Mouse (Mus musculus) cortical plate, adult 2 months (tissue): ENCODE measurements around the gene Pak4. TPM values are rescaled to one million over a fixed set of nuclear protein-coding genes. Genes with fewer than 3 reads are reported as not detected.
"Not testable (repeated sequence)": the region's sequence is repeated elsewhere in the genome, so short reads cannot be mapped to it uniquely, and the experiment has no call there.

Source experiments
- H3K27ac ChIP-seq: fragments of 200-500 bp; 2 replicates; pipeline ENCODE4 v1.5.1; 2012; ENCODE audit warnings: low read length, control low read depth, inconsistent platforms; ENCODE audit not compliant: insufficient read depth
- H3K4me1 ChIP-seq: fragments of 200-500 bp; 2 replicates; pipeline ENCODE4 v1.6.1; 2011; ENCODE audit warnings: low read length; ENCODE audit not compliant: control insufficient read depth, insufficient read depth
- H3K4me3 ChIP-seq: fragments of 200-500 bp; 2 replicates; pipeline ENCODE4 v1.5.1; 2011; ENCODE audit warnings: mild to moderate bottlenecking, low read length, control low read depth; ENCODE audit not compliant: insufficient read depth
- CTCF ChIP-seq: fragments of 200-500 bp; IDR thresholded peaks from 2 replicates; pipeline ENCODE4 v1.5.1; 2011; ENCODE audit warnings: mild to moderate bottlenecking, control low read depth, low read length; ENCODE audit not compliant: insufficient read depth; ENCODE audit errors: extremely low read depth
- POLR2A ChIP-seq: fragments of 200-500 bp; IDR thresholded peaks from 2 replicates; pipeline ENCODE4 v1.6.1; 2011; ENCODE audit warnings: mild to moderate bottlenecking, low read length, control low read depth; ENCODE audit not compliant: insufficient read depth; ENCODE audit errors: extremely low read depth
- polyA plus RNA-seq: library from polyadenylated mRNA; depleted of rRNA; stranded (reverse); fragments of >200 nt; gene quantifications from 2 replicates; pipeline ENCODE4 v1.2.3, GENCODE M21; 2012

Pak4 gene
- polyA plus RNA-seq, 1 experiment = 8.2 TPM

DNA sequence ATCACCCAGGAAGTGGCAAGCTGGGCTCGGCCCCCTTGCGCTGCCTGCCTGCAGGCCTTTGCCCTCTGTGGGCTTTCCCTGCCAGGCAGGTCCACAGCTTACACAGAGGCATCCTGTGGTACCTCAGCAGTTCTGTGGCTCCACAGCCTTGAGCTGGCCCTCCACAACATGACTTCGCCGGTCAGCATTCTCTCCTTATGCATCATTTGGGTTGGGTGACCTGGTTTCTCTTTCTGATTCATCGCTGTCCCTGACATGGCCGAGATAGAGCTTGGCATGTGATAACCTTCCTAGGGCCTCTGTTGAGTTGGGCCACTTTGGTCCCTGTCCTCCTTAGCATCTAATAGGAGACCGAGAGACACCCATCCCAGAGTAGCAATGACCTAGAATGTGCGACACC, 8.0 kb upstream of the Pak4 start:
- TF ChIP-seq POLR2A (no peak), CTCF (no peak)
- Histone ChIP-seq H3K4me1 (no peaks in the 10 kb centered on the region), H3K27ac (no peak overlapping the region), H3K4me3 (no peak overlapping the region)

DNA sequence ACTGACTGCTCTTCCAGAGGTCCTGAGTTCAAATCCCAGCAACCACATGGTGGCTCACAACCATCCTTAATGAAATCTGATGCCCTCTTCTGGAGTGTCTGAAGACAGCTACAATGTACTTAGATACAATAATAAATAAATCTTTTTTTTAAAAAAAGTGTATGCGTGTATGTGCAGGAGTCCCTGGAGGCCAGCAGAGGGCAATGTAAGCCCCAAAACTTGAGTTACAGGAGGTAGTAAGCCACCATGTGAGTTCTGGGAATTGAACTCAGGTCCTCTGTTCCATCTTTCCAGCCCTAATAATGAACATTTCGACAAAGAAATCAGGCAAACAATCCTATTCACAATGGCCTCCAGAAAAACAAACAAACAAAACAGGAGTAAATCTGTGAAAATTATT, 5.8 kb upstream of the Pak4 start:
- TF ChIP-seq CTCF = 0 out of 2 replicates have a peak, but pooled peaks have one; percentile 11
- not testable (repeated sequence) for H3K4me1 ChIP-seq, H3K4me3 ChIP-seq, H3K27ac ChIP-seq

DNA sequence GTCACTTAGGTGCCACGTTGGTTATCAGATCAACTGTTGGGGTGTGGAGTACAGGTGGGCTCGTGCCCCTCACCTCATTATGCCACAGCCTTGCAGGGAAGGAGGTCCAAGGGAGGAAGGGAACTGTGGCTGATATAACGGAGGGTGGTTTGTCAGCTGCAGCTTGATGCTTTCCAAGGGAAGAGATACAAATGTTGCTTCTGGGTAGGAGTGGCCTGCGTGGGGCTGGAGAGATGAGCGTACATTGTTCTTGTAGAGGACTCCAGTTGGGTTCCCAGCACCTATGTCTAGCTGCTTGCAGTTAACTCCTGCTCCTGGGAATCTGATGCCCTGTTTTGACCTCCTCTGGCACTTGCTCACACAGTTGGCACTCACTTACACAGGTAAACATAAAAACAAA, 5.2 kb upstream of the Pak4 start:
- no peak for TF ChIP-seq POLR2A
- no peak for TF ChIP-seq CTCF
- Histone ChIP-seq H3K4me1 (no peaks in the 10 kb centered on the region), H3K4me3 (no peak overlapping the region), H3K27ac (no peak overlapping the region)

DNA sequence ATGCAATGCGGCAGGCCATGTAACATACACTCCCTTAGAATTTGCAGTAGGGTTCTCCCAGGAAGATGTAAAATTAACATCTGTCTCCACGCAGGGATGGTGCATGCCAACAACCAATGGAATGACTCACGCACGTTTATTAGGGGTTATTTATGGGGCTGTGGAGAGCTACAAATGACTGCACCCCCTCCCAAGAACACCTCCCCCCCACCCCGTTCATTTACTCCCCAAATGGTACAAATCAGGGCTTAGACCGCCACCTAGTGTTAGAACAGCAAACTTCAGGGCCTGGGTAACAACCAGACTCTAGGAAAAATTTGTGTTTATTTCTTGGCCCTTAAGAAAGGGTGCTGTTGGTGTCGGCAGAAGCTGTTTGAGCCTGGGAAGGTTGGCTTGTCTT, 3.7 kb upstream of the Pak4 start:
- Histone ChIP-seq H3K4me3 (no peak overlapping the region), H3K4me1 (0 out of 2 replicates have a peak, but pooled peaks cover 2% of the 10 kb centered on the region), H3K27ac (no peak overlapping the region)
- peak; percentile 70; the same call in 1 of the 2 replicates for TF ChIP-seq CTCF
- no peak for TF ChIP-seq POLR2A

DNA sequence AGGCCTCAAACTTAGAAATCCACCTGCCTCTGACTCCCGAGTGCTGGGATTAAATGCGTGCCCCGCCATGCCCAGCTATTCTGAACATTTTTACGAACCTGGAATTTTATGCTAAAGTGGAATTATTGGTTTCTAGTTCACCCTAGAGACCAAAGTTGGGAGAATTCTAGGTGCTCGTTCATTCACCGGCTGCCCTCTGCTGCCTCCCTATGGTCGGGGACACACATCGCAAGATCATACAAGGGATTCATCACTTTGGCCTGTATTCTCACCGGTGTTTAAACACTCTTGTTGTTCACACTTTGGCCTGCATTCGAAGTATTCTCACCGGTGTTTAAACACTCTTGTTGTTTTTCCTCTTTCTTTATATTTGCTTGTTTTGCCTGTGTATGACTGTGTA, 3.0 kb upstream of the Pak4 start:
- Histone ChIP-seq H3K4me3 (no peak overlapping the region), H3K27ac (no peak overlapping the region), H3K4me1 (0 out of 2 replicates have a peak, but pooled peaks cover 2% of the 10 kb centered on the region)
- TF ChIP-seq POLR2A (no peak), CTCF (peak; percentile 94)

DNA sequence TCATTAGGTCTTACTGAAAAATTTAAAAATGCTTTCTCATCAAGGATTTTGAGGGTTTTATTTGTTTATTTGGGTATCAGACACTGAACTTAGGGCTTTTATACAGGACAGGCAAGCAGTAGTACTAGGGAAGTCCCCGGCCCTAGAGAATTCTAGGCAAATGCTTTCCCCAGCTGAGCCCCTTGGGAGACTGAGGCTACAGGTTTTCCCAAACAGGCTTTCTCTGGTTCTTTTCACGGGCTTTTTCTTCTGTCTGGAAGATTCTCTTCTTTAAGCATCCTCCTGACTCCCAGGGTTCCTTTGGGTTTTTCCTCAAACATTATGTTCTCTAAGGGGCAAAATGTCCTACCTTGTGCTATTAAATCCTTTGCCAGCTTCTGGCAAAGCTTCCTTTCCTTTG, 966 bp upstream of the Pak4 start:
- Histone ChIP-seq H3K27ac (no peak overlapping the region), H3K4me1 (0 out of 2 replicates have a peak, but pooled peaks cover 2% of the 10 kb centered on the region), H3K4me3 (no peak overlapping the region)
- TF ChIP-seq CTCF = no peak
- no peak for TF ChIP-seq POLR2A

DNA sequence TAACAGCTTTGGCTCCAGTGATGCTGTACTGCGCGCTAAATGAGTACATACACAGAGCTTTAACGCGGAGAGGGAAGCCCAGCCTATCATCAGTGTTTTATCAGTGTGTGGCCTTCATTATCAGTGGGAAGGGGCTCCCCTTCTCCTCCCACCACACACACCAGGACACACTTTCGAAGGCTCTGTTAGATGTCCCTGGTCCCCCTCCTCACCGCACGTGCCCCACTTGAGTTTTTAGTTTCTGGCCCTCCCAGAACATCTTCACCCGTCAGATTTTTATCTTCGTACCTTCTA, 761 bp downstream of the Pak4 start:
- Histone ChIP-seq H3K27ac (no peak overlapping the region), H3K4me1 (0 out of 2 replicates have a peak, but pooled peaks cover 2% of the 10 kb centered on the region), H3K4me3 (peak overlapping the region; percentile 64)
- TF ChIP-seq CTCF (no peak), POLR2A (no peak)

DNA sequence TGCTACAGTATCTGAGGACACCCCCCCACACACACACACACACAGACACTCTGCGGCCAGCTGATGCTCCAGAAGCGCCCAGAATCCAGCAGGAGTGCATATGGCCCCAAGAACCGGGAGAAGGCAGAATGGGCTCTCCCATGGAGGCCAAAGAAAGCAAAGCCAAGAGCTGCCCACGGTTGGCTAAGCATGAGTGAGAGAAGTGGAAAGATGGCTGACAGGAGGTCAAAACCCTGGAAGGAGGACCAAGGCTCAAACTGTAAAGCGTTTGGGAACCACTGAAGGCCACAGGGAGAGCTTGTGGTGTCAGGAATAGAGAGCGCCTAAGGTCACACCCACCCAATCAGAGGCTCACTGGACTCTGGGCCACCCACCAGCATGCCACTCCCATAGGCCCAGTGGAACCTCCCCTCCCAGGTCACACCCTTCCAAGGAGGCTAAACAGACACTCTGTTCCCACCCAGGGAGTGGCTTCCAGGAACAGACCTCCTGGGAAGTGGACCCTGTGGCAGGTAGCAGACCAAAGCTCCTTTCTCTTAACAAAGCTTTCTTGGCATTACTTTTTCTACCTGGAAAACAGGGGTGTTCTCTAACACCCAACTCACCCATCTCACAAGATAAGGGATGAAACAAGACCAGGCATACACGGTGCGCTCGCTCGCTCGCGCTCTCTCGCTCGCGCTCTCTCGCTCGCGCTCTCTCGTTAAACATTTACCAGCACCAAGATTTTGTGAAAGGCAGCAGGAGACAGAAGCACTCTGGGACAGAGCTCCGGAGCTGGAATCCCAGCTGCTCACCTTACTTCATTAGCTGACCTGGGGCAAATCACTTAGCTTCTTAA, 1.3 kb downstream of the Pak4 start:
- Histone ChIP-seq H3K4me3 (peak overlapping the region; percentile 64), H3K4me1 (0 out of 2 replicates have a peak, but pooled peaks cover 2% of the 10 kb centered on the region), H3K27ac (no peak overlapping the region; the same call in 1 of the 2 replicates)
- no peak for TF ChIP-seq POLR2A
- no peak for TF ChIP-seq CTCF

DNA sequence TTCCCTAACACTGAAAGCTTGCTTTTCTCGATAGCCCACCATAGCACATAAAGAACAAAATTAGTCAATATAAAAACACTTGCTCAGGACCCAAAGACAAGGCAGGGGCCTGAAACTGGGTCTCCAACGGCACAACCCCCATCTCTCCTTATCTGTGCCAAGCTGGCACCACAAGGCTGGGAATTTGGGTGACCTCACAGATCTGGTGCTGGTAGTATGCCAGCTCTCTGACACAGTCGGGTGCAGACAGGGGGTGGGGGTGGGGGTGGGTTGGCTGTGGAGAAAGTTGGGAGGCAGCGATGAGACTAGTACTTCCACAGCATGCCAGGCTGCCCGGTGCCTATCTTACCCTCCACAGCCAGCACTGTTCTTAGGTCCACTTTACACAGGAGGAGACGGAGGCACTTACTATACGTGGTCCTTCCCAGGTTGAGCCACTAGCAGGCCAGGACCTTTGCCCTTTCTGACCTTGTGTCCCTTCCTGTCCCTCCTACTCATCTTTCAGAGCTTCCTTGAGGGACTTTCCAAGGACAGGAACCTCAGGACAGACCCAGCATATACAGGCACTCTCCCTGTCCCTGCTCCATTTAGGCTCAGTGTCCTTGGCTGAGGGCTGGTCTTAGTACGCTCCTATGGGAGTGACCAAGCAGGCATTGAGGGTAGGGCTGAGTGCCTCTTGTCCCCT, 2.1 kb downstream of the Pak4 start:
- Histone ChIP-seq H3K4me1 (0 out of 2 replicates have a peak, but pooled peaks cover 2% of the 10 kb centered on the region), H3K27ac (no peak overlapping the region; the same call in 1 of the 2 replicates), H3K4me3 (no peak overlapping the region; the same call in 1 of the 2 replicates)
- no peak for TF ChIP-seq CTCF
- no peak for TF ChIP-seq POLR2A
